Mouse (Mus musculus): ENCODE results near the gene Asap2. TPM values are rescaled to one million over a fixed set of nuclear protein-coding genes. Genes with fewer than 3 reads are reported as not detected.
"Not testable (repeated sequence)": the region's sequence is repeated elsewhere in the genome, so short reads cannot be mapped to it uniquely, and the experiment has no call there.

The Asap2 gene
- 12.7 and 13.5 TPM in 2 replicates for polyA plus RNA-seq (2015; fragmentation: Nextera tagmentation; extraction: Ambion mirVana)

DNA sequence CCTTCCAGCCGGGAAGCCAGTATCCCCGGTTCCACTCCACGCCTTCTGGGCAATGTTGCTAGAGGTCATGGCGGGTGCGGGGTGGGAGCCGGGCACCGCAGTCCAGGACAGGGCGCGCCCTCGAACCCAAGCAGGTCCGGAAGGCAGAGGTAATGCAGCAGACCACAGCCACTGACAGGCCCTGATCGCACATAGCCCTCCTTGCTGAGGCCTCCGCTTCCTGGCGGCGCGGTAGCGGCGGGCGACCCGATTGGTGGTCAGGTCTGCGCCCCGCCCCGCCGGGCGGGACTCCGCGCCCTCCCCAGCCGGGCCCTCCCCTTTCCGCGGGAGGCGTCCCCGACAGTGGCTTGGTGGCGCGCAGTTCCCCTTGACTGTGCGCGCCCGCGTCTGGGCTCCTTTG is at the start of gene Asap2:
Gene Asap2 (plus strand): TSS at position 328 of the 400 bp plus-strand sequence.
- WGBS = under 1% methylated on average over 29 of the region's 38 CpGs
- H3K9me3 ChIP-seq; ATAC-seq (replicated peaks); H3K27me3 ChIP-seq; H3K4me1 ChIP-seq; H3K36me3 ChIP-seq: not testable (repeated sequence)
- H3K9ac ChIP-seq (replicated peaks) = peak within 1 kb of the TSS; percentile 58
- peak within 1 kb of the TSS; percentile 46 for H3K4me2 ChIP-seq (replicated peaks)
- H3K4me3 ChIP-seq = peak within 1 kb of the TSS; percentile 55
- peak within 1 kb of the TSS; percentile 62 for H3K27ac ChIP-seq (replicated peaks)

DNA sequence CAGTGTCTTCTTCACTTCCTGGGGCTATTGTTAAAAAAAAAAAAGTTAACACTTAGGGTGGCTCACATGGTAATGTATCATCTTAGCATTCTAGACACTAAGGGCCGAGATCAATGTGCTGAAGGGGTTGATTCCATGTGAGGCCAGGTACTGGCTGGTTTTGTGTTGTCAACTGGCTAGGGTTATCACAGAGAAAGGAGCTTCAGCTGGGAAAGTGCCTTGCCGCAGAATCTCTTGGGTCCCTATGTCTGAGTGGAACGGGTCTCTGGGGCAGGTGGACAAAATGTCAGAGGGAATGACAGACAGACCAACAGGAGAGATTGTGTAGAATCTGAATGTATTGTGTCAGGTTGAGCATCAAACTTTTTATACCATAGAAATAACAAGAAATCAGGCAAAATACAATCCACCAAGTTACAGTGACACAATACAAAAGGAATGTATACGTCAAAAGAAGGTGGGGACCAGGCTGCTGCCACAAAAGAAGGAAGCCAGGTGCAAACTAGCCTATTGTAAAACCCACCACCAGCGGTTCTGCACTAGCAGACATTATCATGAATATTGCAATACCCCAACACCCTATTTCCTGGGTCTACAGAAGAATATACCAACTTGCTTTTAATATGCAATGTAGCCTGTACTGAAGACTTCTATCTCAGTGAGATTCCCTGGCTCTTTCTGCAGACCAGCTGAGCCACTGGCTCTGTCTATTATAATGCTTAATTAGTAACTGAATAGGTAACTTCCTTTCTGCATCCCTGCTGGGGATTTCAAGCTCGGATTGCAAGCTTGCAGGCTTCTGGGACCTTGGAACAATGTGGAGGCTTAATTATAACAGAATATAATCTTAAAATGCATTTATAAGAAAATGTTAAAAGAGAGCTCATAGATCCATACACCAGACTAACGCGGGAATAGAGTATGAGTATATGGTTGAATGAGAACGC is 42.9 kb upstream of the Asap2 start:
- not testable (repeated sequence) for ATAC-seq (replicated peaks); H3K4me2 ChIP-seq (replicated peaks); H3K9me3 ChIP-seq; H3K27me3 ChIP-seq; H3K9ac ChIP-seq (replicated peaks); H3K36me3 ChIP-seq; H3K4me1 ChIP-seq; H3K4me3 ChIP-seq; H3K27ac ChIP-seq (replicated peaks)
- WGBS = 64% methylated on average over 9 of the region's 9 CpGs

GRCm38 (mm10) chr12:20990579-20990978 is 320 bp downstream of the Asap2 start:
- H3K4me2 ChIP-seq (replicated peaks) = peak overlapping the region; percentile 46
- H3K4me1 ChIP-seq; H3K36me3 ChIP-seq; H3K9me3 ChIP-seq; ATAC-seq (replicated peaks); H3K27me3 ChIP-seq: not testable (repeated sequence)
- peak overlapping the region; percentile 58 for H3K9ac ChIP-seq (replicated peaks)
- under 1% methylated on average over 50 of the region's 52 CpGs for WGBS
- peak overlapping the region; percentile 55 for H3K4me3 ChIP-seq
- peak overlapping the region; percentile 62; the same call in 1 of the 2 replicates for H3K27ac ChIP-seq (replicated peaks)

GRCm38 (mm10) chr12:21030875-21031274 is 40.6 kb downstream of the Asap2 start:
- not testable (repeated sequence) for H3K4me1 ChIP-seq; H3K9ac ChIP-seq (replicated peaks); H3K27me3 ChIP-seq; H3K4me2 ChIP-seq (replicated peaks); H3K4me3 ChIP-seq; H3K36me3 ChIP-seq; H3K9me3 ChIP-seq; ATAC-seq (replicated peaks); H3K27ac ChIP-seq (replicated peaks)
- WGBS = 58% methylated on average over 6 of the region's 6 CpGs

DNA sequence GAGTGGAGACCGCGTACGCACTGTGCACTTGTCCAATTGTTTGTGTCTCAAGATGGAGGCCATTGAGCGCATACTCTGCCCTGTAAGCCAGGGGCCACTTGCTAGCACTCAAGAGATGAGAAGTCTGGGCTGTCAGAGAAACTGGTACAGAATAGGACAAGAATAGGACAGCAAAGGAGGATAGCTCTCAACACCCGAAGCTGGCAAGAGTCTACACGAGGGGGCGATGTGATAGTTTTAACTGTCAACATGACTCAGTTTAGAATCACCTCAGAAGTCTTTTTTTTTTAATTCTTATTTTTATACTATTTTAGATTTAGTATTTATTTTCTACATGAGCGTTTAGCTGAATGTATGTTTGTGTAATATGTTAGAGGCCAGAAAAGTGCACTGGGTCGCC is 56.5 kb downstream of the Asap2 start:
- not testable (repeated sequence) for H3K9ac ChIP-seq (replicated peaks); ATAC-seq (replicated peaks)
- WGBS = 96% methylated on average over 9 of the region's 9 CpGs

GRCm38 (mm10) chr12:21075731-21076130 is 85.5 kb downstream of the Asap2 start:
- not testable (repeated sequence) for ATAC-seq (replicated peaks); H3K36me3 ChIP-seq; H3K27me3 ChIP-seq; H3K4me3 ChIP-seq; H3K4me1 ChIP-seq; H3K9ac ChIP-seq (replicated peaks); H3K27ac ChIP-seq (replicated peaks); H3K4me2 ChIP-seq (replicated peaks); H3K9me3 ChIP-seq
- WGBS = 31% methylated on average over 4 of the region's 4 CpGs

More for the DNA sequence above, 56.5 kb downstream of the Asap2 start:
- H3K27me3 ChIP-seq; H3K4me1 ChIP-seq; H3K9me3 ChIP-seq; H3K27ac ChIP-seq (replicated peaks); H3K4me3 ChIP-seq; H3K36me3 ChIP-seq; H3K4me2 ChIP-seq (replicated peaks): not testable (repeated sequence)

DNA sequence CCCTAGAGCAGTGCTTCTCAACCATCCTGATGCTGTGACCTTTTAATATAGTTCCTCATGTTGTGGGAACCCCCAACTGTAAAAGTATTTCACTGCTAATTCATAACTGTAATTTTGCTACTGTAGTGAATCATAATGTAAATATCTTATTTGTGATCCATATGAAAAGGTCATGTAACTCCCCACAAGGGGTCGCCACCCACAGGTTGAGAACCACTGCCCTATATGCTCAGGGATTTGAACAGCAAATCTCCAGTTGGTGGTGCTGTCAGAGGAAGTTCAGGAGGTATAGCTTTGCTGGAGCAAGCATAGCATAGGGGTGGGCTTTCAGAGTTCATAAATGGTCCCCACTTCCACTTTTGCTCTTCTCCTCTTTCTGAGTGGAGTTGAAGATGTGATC is 99.9 kb downstream of the Asap2 start:
- not testable (repeated sequence) for H3K9me3 ChIP-seq; H3K36me3 ChIP-seq; H3K4me2 ChIP-seq (replicated peaks); ATAC-seq (replicated peaks); H3K27ac ChIP-seq (replicated peaks); H3K4me1 ChIP-seq; H3K27me3 ChIP-seq; H3K9ac ChIP-seq (replicated peaks); H3K4me3 ChIP-seq
- WGBS = 22% methylated on average over 1 of the region's 1 CpGs

GRCm38 (mm10) chr12:21092446-21092845 is 102.2 kb downstream of the Asap2 start:
- H3K4me1 ChIP-seq; H3K9ac ChIP-seq (replicated peaks); H3K9me3 ChIP-seq; H3K27me3 ChIP-seq; H3K4me2 ChIP-seq (replicated peaks); H3K4me3 ChIP-seq; H3K36me3 ChIP-seq; H3K27ac ChIP-seq (replicated peaks); ATAC-seq (replicated peaks): not testable (repeated sequence)
- 83% methylated on average over 1 of the region's 1 CpGs for WGBS

DNA sequence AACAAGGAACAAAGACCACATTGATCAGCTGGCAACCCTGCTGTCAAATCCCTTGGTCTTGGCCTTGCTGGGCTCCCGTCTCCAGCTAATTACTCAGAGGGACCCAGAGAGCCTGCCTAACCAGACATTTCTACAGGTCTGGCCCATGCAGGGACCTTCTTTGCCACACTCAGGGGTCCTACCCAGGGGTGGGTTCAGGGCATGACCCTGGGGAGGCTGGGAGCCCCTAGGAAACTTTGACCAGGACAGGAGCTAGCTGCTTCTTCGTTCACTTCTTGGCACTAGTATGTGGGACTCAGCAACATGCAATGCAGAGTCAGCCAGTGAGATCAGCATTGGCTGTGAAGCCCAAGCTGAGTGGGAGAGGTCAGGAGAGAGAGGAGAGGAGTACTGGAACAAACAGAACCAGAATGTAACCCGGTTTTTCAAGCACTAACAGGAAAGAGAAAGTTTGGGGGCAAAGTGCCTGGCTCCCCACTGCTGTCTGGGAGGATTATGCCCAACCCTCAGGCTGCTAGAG is 107.6 kb downstream of the Asap2 start:
- not testable (repeated sequence) for ATAC-seq (replicated peaks); H3K9ac ChIP-seq (replicated peaks); H3K4me2 ChIP-seq (replicated peaks); H3K4me1 ChIP-seq; H3K27ac ChIP-seq (replicated peaks); H3K4me3 ChIP-seq; H3K9me3 ChIP-seq; H3K27me3 ChIP-seq; H3K36me3 ChIP-seq
- WGBS = 38% methylated on average over 3 of the region's 3 CpGs

- Histone ChIP-seq H3K9ac (replicated peaks) (peak overlapping the region; percentile 86), H3K27ac (replicated peaks) (peak overlapping the region; percentile 92), H3K4me3 (peak overlapping the region; percentile 90), H3K4me2 (replicated peaks) (peak overlapping the region; percentile 82)
- H3K27me3 ChIP-seq, H3K36me3 ChIP-seq, H3K4me1 ChIP-seq, H3K9me3 ChIP-seq: not testable (repeated sequence)
- ATAC-seq (replicated peaks) = peak; percentile 83
- WGBS = 4% methylated on average over 8 of the region's 8 CpGs
Observed at GRCm38 (mm10) chr12:21111116-21111475, 120.8 kb downstream of the Asap2 start.

GRCm38 (mm10) chr12:21111476-21112452 is 121.5 kb downstream of the Asap2 start:
- Histone ChIP-seq H3K36me3 (no peaks in the 10 kb centered on the region), H3K4me1 (peaks cover 7% of the 10 kb centered on the region), H3K9ac (replicated peaks) (peak overlapping the region; percentile 86), H3K4me2 (replicated peaks) (peak overlapping the region; percentile 82), H3K4me3 (peak overlapping the region; percentile 90), H3K9me3 (no peaks in the 10 kb centered on the region), H3K27ac (replicated peaks) (peak overlapping the region; percentile 92), H3K27me3 (no peaks in the 10 kb centered on the region)
- WGBS = under 1% methylated on average over 103 of the region's 118 CpGs
- ATAC-seq (replicated peaks) = peak; percentile 98

GRCm38 (mm10) chr12:21112453-21112857 is 122.2 kb downstream of the Asap2 start:
- Histone ChIP-seq H3K27me3 (no peaks in the 10 kb centered on the region), H3K4me3 (peak overlapping the region; percentile 90), H3K36me3 (no peaks in the 10 kb centered on the region), H3K27ac (replicated peaks) (peak overlapping the region; percentile 92), H3K4me2 (replicated peaks) (peak overlapping the region; percentile 82), H3K4me1 (peaks cover 7% of the 10 kb centered on the region), H3K9ac (replicated peaks) (peak overlapping the region; percentile 86), H3K9me3 (no peaks in the 10 kb centered on the region)
- under 1% methylated on average over 17 of the region's 17 CpGs for WGBS
- peak; percentile 69 for ATAC-seq (replicated peaks)

Data from forebrain, embryonic 15.5 days (tissue).